Mouse (Mus musculus): Measurements from ENCODE around the gene Tmem41a. TPM values are rescaled to one million over a fixed set of nuclear protein-coding genes. Genes with fewer than 3 reads are reported as not detected.

The Tmem41a gene
- polyA plus RNA-seq, 1 experiment = 10.8 TPM

GRCm38 (mm10) chr16:21971446-21971845 lies 24.1 kb upstream of the Tmem41a start:
- no peak for TF ChIP-seq EP300 (IDR thresholded peaks at IDR 0.05; ENCODE audit: insufficient read depth, low read depth, low read length)
- no peak for TF ChIP-seq POLR2A (IDR thresholded peaks at IDR 0.05; ENCODE audit: insufficient read depth, low read length)
- no peak for TF ChIP-seq CTCF (IDR thresholded peaks at IDR 0.05; ENCODE audit: low read depth, low read length)
- Histone ChIP-seq H3K27me3 (ENCODE audit: control insufficient read depth, insufficient read depth, low read length, poor library complexity, severe bottlenecking) (no peaks in the 10 kb centered on the region), H3K27ac (ENCODE audit: insufficient read depth, low read length) (no peak overlapping the region), H3K9ac (ENCODE audit: low read depth, poor library complexity, severe bottlenecking) (no peak overlapping the region), H3K9me3 (replicated peaks; ENCODE audit: control insufficient read depth, insufficient read depth, low read length, poor library complexity, severe bottlenecking) (no peaks in the 10 kb centered on the region), H3K4me1 (ENCODE audit: control insufficient read depth, insufficient read depth, low read length) (no peaks in the 10 kb centered on the region), H3K36me3 (ENCODE audit: control insufficient read depth, insufficient read depth, low read length, poor library complexity, severe bottlenecking) (no peaks in the 10 kb centered on the region), H3K4me3 (ENCODE audit: low read depth, low read length) (no peak overlapping the region)

GRCm38 (mm10) chr16:21970536-21970935 lies 23.2 kb upstream of the Tmem41a start:
- Histone ChIP-seq H3K27me3 (ENCODE audit: control insufficient read depth, insufficient read depth, low read length, poor library complexity, severe bottlenecking) (no peaks in the 10 kb centered on the region), H3K9ac (ENCODE audit: low read depth, poor library complexity, severe bottlenecking) (no peak overlapping the region), H3K27ac (ENCODE audit: insufficient read depth, low read length) (no peak overlapping the region), H3K36me3 (ENCODE audit: control insufficient read depth, insufficient read depth, low read length, poor library complexity, severe bottlenecking) (no peaks in the 10 kb centered on the region), H3K9me3 (replicated peaks; ENCODE audit: control insufficient read depth, insufficient read depth, low read length, poor library complexity, severe bottlenecking) (no peaks in the 10 kb centered on the region), H3K4me1 (ENCODE audit: control insufficient read depth, insufficient read depth, low read length) (no peaks in the 10 kb centered on the region), H3K4me3 (ENCODE audit: low read depth, low read length) (no peak overlapping the region)
- no peak for TF ChIP-seq CTCF (IDR thresholded peaks at IDR 0.05; ENCODE audit: low read depth, low read length)
- no peak for TF ChIP-seq POLR2A (IDR thresholded peaks at IDR 0.05; ENCODE audit: insufficient read depth, low read length)
- no peak for TF ChIP-seq EP300 (IDR thresholded peaks at IDR 0.05; ENCODE audit: insufficient read depth, low read depth, low read length)

- no peaks in the 10 kb centered on the region for H3K27me3 ChIP-seq (ENCODE audit: control insufficient read depth, insufficient read depth, low read length, poor library complexity, severe bottlenecking)
- no peak overlapping the region for H3K9ac ChIP-seq (ENCODE audit: low read depth, poor library complexity, severe bottlenecking)
- no peaks in the 10 kb centered on the region for H3K36me3 ChIP-seq (ENCODE audit: control insufficient read depth, insufficient read depth, low read length, poor library complexity, severe bottlenecking)
- TF ChIP-seq POLR2A (IDR thresholded peaks at IDR 0.05; ENCODE audit: insufficient read depth, low read length) = no peak
- no peak for TF ChIP-seq EP300 (IDR thresholded peaks at IDR 0.05; ENCODE audit: insufficient read depth, low read depth, low read length)
- no peak for TF ChIP-seq CTCF (IDR thresholded peaks at IDR 0.05; ENCODE audit: low read depth, low read length)
- H3K4me3 ChIP-seq (ENCODE audit: low read depth, low read length) = no peak overlapping the region
- no peaks in the 10 kb centered on the region for H3K9me3 ChIP-seq (replicated peaks; ENCODE audit: control insufficient read depth, insufficient read depth, low read length, poor library complexity, severe bottlenecking)
- no peak overlapping the region for H3K27ac ChIP-seq (ENCODE audit: insufficient read depth, low read length)
- H3K4me1 ChIP-seq (ENCODE audit: control insufficient read depth, insufficient read depth, low read length) = no peaks in the 10 kb centered on the region
These were observed 22.5 kb upstream of the Tmem41a start for GRCm38 (mm10) chr16:21969874-21970273.

- Histone ChIP-seq H3K36me3 (ENCODE audit: control insufficient read depth, insufficient read depth, low read length, poor library complexity, severe bottlenecking) (no peaks in the 10 kb centered on the region; the same call in 1 of the 2 replicates), H3K27me3 (ENCODE audit: control insufficient read depth, insufficient read depth, low read length, poor library complexity, severe bottlenecking) (no peaks in the 10 kb centered on the region), H3K4me1 (ENCODE audit: control insufficient read depth, insufficient read depth, low read length) (no peaks in the 10 kb centered on the region), H3K9ac (ENCODE audit: low read depth, poor library complexity, severe bottlenecking) (no peak overlapping the region), H3K9me3 (replicated peaks; ENCODE audit: control insufficient read depth, insufficient read depth, low read length, poor library complexity, severe bottlenecking) (no peaks in the 10 kb centered on the region), H3K27ac (ENCODE audit: insufficient read depth, low read length) (no peak overlapping the region), H3K4me3 (ENCODE audit: low read depth, low read length) (no peak overlapping the region)
- no peak for TF ChIP-seq POLR2A (IDR thresholded peaks at IDR 0.05; ENCODE audit: insufficient read depth, low read length)
- TF ChIP-seq EP300 (IDR thresholded peaks at IDR 0.05; ENCODE audit: insufficient read depth, low read depth, low read length) = no peak
- TF ChIP-seq CTCF (IDR thresholded peaks at IDR 0.05; ENCODE audit: low read depth, low read length) = no peak
These were observed 18.2 kb upstream of the Tmem41a start for GRCm38 (mm10) chr16:21965576-21965975.

- H3K9ac ChIP-seq (ENCODE audit: low read depth, poor library complexity, severe bottlenecking) = no peak overlapping the region
- no peaks in the 10 kb centered on the region; the same call in 1 of the 2 replicates for H3K36me3 ChIP-seq (ENCODE audit: control insufficient read depth, insufficient read depth, low read length, poor library complexity, severe bottlenecking)
- no peaks in the 10 kb centered on the region for H3K27me3 ChIP-seq (ENCODE audit: control insufficient read depth, insufficient read depth, low read length, poor library complexity, severe bottlenecking)
- no peaks in the 10 kb centered on the region for H3K9me3 ChIP-seq (replicated peaks; ENCODE audit: control insufficient read depth, insufficient read depth, low read length, poor library complexity, severe bottlenecking)
- TF ChIP-seq CTCF (IDR thresholded peaks at IDR 0.05; ENCODE audit: low read depth, low read length) (no peak), POLR2A (IDR thresholded peaks at IDR 0.05; ENCODE audit: insufficient read depth, low read length) (no peak), EP300 (IDR thresholded peaks at IDR 0.05; ENCODE audit: insufficient read depth, low read depth, low read length) (no peak)
- H3K27ac ChIP-seq (ENCODE audit: insufficient read depth, low read length) = no peak overlapping the region
- no peak overlapping the region for H3K4me3 ChIP-seq (ENCODE audit: low read depth, low read length)
- no peaks in the 10 kb centered on the region for H3K4me1 ChIP-seq (ENCODE audit: control insufficient read depth, insufficient read depth, low read length)
These were observed 8.2 kb upstream of the Tmem41a start for GRCm38 (mm10) chr16:21955591-21955990.

- H3K27me3 ChIP-seq (ENCODE audit: control insufficient read depth, insufficient read depth, low read length, poor library complexity, severe bottlenecking) = no peaks in the 10 kb centered on the region
- no peaks in the 10 kb centered on the region for H3K36me3 ChIP-seq (ENCODE audit: control insufficient read depth, insufficient read depth, low read length, poor library complexity, severe bottlenecking)
- TF ChIP-seq POLR2A (IDR thresholded peaks at IDR 0.05; ENCODE audit: insufficient read depth, low read length) (no peak), CTCF (IDR thresholded peaks at IDR 0.05; ENCODE audit: low read depth, low read length) (no peak), EP300 (IDR thresholded peaks at IDR 0.05; ENCODE audit: insufficient read depth, low read depth, low read length) (no peak)
- H3K4me3 ChIP-seq (ENCODE audit: low read depth, low read length) = no peak overlapping the region
- H3K27ac ChIP-seq (ENCODE audit: insufficient read depth, low read length) = no peak overlapping the region
- no peaks in the 10 kb centered on the region for H3K4me1 ChIP-seq (ENCODE audit: control insufficient read depth, insufficient read depth, low read length)
- no peak overlapping the region for H3K9ac ChIP-seq (ENCODE audit: low read depth, poor library complexity, severe bottlenecking)
- H3K9me3 ChIP-seq (replicated peaks; ENCODE audit: control insufficient read depth, insufficient read depth, low read length, poor library complexity, severe bottlenecking) = no peaks in the 10 kb centered on the region
These were observed 18.9 kb downstream of the Tmem41a start for GRCm38 (mm10) chr16:21928471-21928870.
